Mouse (Mus musculus) liver, embryonic 15.5 days (tissue): ENCODE results near the gene Bbs9. TPM values are rescaled to one million over a fixed set of nuclear protein-coding genes. Genes with fewer than 3 reads are reported as not detected.

Source experiments
- ATAC-seq: fragments of 200-750 bp; cut with Nextera tagmentation; 2 replicates; pipeline ENCODE4 v1.8.0; 2017; ENCODE audit warnings: moderate number of reproducible peaks, mild to moderate bottlenecking, moderate library complexity; ENCODE audit not compliant: insufficient read depth
- H3K27ac ChIP-seq: fragments of 300-500 bp; sonication (generic); replicated peaks from 2 replicates; pipeline ENCODE4 v1.5.1; 2015; ENCODE audit warnings: mild to moderate bottlenecking, inconsistent platforms
- H3K27me3 ChIP-seq: fragments of 300-500 bp; sonication (generic); 2 replicates; pipeline ENCODE4 v1.6.1; 2015; ENCODE audit warnings: mild to moderate bottlenecking, inconsistent platforms
- H3K36me3 ChIP-seq: fragments of 300-500 bp; sonication (generic); replicated peaks from 2 replicates; pipeline ENCODE4 v1.6.1; 2015; ENCODE audit warnings: moderate library complexity, mild to moderate bottlenecking, inconsistent platforms
- H3K4me1 ChIP-seq: fragments of 300-500 bp; sonication (generic); replicated peaks from 2 replicates; pipeline ENCODE4 v1.6.1; 2015; ENCODE audit warnings: inconsistent platforms
- H3K4me2 ChIP-seq: fragments of 300-500 bp; sonication (generic); 2 replicates; pipeline ENCODE4 v1.6.1; 2015; ENCODE audit warnings: moderate library complexity, mild to moderate bottlenecking, inconsistent platforms
- H3K4me3 ChIP-seq: fragments of 300-500 bp; sonication (generic); replicated peaks from 2 replicates; pipeline ENCODE4 v1.5.1; 2015; ENCODE audit warnings: mild to moderate bottlenecking, inconsistent platforms
- H3K9ac ChIP-seq: fragments of 300-500 bp; sonication (generic); 2 replicates; pipeline ENCODE4 v1.6.1; 2015; ENCODE audit warnings: moderate library complexity, mild to moderate bottlenecking, inconsistent platforms
- H3K9me3 ChIP-seq: fragments of 300-500 bp; sonication (generic); replicated peaks from 2 replicates; pipeline ENCODE4 v1.6.1; 2016; ENCODE audit warnings: inconsistent platforms
- WGBS: fragments of 180-500 bp; shearing (Covaris S2); methylation state at CpG from one replicate; pipeline ENCODE4 v1.1.7; 2015; ENCODE audit warnings: mixed read lengths; ENCODE audit not compliant: insufficient replicate concordance; 5-methylcytosine and 5-hydroxymethylcytosine counted together
- polyA plus RNA-seq: library from polyadenylated mRNA; unstranded; fragments of >200 nt; fragmentation: Nextera tagmentation; extraction: Ambion mirVana; gene quantifications from 2 replicates; pipeline ENCODE4 v1.2.1, GENCODE M21; 2015

Bbs9 gene
- polyA plus RNA-seq, 1 experiment from 2014 or later = 2.3 TPM

DNA sequence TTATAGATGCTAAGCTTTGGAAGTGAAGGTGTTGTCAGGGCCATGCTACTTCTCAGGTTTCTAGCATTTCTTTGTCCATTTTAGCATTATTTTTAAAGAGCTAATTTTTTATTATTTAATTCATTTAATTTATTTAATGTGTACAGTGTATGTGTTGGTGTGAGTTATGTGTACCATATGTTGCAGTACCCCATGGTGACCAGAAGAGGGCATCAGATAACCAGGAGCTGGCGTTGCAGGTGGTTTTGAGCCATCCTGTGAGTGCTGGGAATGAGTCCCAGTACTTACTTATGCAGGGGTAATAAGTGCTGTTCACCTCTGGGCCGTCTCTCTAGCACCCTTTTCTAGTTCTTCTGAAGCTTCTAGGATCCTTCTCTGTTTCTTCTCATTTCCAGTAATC lies 19.6 kb downstream of the Bbs9 start:
- no peaks in the 10 kb centered on the region for H3K4me1 ChIP-seq
- H3K9me3 ChIP-seq = 0 out of 2 replicates have a peak, but pooled peaks cover 2% of the 10 kb centered on the region
- WGBS = 59% methylated on average over 2 of the region's 2 CpGs
- no peak overlapping the region for H3K4me3 ChIP-seq
- H3K27ac ChIP-seq = no peak overlapping the region
- H3K36me3 ChIP-seq = no peaks in the 10 kb centered on the region
- H3K27me3 ChIP-seq = no peaks in the 10 kb centered on the region
- no peak overlapping the region for H3K4me2 ChIP-seq
- no peak for ATAC-seq
- H3K9ac ChIP-seq = no peak overlapping the region

DNA sequence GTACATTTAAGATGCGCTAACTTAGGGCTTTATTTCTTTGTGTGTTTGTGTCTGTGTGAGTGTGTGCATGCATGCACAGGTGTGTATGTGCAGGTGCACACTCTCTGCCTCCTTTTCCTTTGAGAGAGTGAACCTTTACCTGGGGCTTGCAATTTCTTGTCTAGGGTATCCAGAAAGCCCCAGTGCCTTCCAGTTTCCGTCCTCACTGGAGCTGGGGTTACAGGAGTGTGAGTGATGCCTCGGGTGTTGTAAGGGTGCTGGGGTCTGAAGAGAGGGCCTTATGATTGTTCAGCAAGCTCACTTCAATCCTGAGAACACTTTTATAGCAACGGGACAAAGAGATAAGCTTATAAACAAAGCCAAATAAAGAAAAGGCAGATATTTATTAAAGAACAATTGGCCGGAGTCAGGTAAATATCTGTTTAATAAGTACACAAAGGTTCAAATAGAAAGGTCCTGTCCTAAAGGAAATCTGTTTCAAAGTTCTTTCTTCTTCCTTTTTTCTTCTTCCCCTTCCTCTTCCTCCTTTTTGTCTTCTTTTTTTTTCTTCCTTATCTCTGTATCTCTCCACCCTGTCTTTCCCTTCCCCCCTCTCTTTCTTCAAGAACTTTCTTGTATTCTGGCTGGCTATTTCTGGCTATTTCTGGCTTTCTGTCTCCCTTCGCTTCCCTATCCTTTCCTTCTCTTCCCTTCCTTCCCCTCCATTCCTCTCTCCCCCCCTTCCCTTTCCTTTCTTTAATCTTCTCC lies 21.7 kb downstream of the Bbs9 start:
- ATAC-seq = no peak
- no peaks in the 10 kb centered on the region for H3K36me3 ChIP-seq
- H3K27me3 ChIP-seq = no peaks in the 10 kb centered on the region
- H3K4me2 ChIP-seq = no peak overlapping the region
- H3K9ac ChIP-seq = no peak overlapping the region
- WGBS = 59% methylated on average over 6 of the region's 6 CpGs
- no peak overlapping the region for H3K27ac ChIP-seq
- 0 out of 2 replicates have a peak, but pooled peaks cover 2% of the 10 kb centered on the region for H3K9me3 ChIP-seq
- no peak overlapping the region for H3K4me3 ChIP-seq
- no peaks in the 10 kb centered on the region for H3K4me1 ChIP-seq

DNA sequence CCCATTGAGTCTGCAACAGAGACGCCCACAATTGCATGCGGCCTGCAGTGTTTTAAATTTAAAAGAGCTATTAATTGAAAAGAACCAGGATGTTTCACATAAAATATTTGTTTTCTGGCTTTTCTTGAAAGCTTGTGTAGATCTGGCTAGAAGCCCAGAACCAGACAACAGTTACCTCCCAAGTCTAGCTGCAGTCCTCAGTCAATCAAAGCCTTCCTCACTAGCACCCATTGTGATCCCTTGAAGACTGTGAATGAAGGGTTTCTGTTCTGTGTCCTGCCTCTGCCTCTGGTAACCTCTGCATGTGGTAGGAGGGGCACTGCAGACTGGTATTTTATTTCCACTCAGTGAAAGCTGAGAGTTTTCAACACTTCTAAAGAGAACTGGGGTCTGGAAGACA lies 27.5 kb downstream of the Bbs9 start:
- Histone ChIP-seq H3K4me3 (no peak overlapping the region), H3K9ac (no peak overlapping the region), H3K4me1 (no peaks in the 10 kb centered on the region), H3K9me3 (no peaks in the 10 kb centered on the region), H3K36me3 (no peaks in the 10 kb centered on the region), H3K4me2 (no peak overlapping the region), H3K27ac (no peak overlapping the region), H3K27me3 (no peaks in the 10 kb centered on the region)
- WGBS = 81% methylated on average over 2 of the region's 2 CpGs
- ATAC-seq = no peak

GRCm38 (mm10) chr9:22503581-22503980 lies 28.1 kb downstream of the Bbs9 start:
- no peak overlapping the region for H3K4me2 ChIP-seq
- H3K27me3 ChIP-seq = no peaks in the 10 kb centered on the region
- H3K9ac ChIP-seq = no peak overlapping the region
- H3K27ac ChIP-seq = no peak overlapping the region
- H3K4me3 ChIP-seq = no peak overlapping the region
- H3K9me3 ChIP-seq = no peaks in the 10 kb centered on the region
- no peaks in the 10 kb centered on the region for H3K36me3 ChIP-seq
- ATAC-seq = no peak
- 71% methylated on average over 5 of the region's 5 CpGs for WGBS
- no peaks in the 10 kb centered on the region for H3K4me1 ChIP-seq

- no peak overlapping the region for H3K4me2 ChIP-seq
- no peaks in the 10 kb centered on the region for H3K4me1 ChIP-seq
- H3K27ac ChIP-seq = no peak overlapping the region
- no peak overlapping the region for H3K9ac ChIP-seq
- H3K9me3 ChIP-seq = no peaks in the 10 kb centered on the region
- ATAC-seq = no peak
- H3K27me3 ChIP-seq = no peaks in the 10 kb centered on the region
- WGBS = 39% methylated on average over 2 of the region's 2 CpGs
- H3K36me3 ChIP-seq = no peaks in the 10 kb centered on the region
- H3K4me3 ChIP-seq = no peak overlapping the region
Measured at GRCm38 (mm10) chr9:22505574-22505973, 30.1 kb downstream of the Bbs9 start.

DNA sequence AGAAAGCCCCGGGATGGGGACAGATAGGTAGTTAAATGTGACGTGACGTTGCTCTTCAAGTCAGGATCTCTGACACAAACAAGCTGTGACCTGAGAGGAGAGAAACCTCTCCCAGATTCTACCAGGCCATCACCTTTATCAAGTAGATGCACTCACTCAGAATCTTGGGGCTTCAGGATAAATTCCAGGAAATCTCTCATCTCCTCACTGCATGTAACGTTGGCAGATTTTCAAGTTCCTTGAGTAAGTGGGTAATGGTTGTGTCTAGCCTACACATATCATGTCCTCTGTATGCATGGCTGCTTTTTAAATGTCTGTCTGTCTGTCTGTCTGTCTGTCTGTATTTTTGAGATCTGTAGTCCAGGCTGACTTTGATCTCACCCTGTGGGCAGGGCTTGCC lies 39.6 kb downstream of the Bbs9 start:
- Histone ChIP-seq H3K4me3 (no peak overlapping the region), H3K27ac (no peak overlapping the region), H3K4me2 (no peak overlapping the region), H3K27me3 (no peaks in the 10 kb centered on the region), H3K36me3 (no peaks in the 10 kb centered on the region), H3K9ac (no peak overlapping the region), H3K4me1 (no peaks in the 10 kb centered on the region), H3K9me3 (no peaks in the 10 kb centered on the region)
- ATAC-seq = no peak
- WGBS = 43% methylated on average over 4 of the region's 4 CpGs

- no peak overlapping the region for H3K27ac ChIP-seq
- H3K9me3 ChIP-seq = no peaks in the 10 kb centered on the region
- H3K36me3 ChIP-seq = no peaks in the 10 kb centered on the region
- no peak overlapping the region for H3K9ac ChIP-seq
- no peak overlapping the region for H3K4me2 ChIP-seq
- H3K4me3 ChIP-seq = no peak overlapping the region
- no peaks in the 10 kb centered on the region for H3K4me1 ChIP-seq
- 79% methylated on average over 3 of the region's 3 CpGs for whole genome bisulfite sequencing
- no peaks in the 10 kb centered on the region for H3K27me3 ChIP-seq
- ATAC-seq = no peak
Measured at GRCm38 (mm10) chr9:22518394-22519041, 43.0 kb downstream of the Bbs9 start.

DNA sequence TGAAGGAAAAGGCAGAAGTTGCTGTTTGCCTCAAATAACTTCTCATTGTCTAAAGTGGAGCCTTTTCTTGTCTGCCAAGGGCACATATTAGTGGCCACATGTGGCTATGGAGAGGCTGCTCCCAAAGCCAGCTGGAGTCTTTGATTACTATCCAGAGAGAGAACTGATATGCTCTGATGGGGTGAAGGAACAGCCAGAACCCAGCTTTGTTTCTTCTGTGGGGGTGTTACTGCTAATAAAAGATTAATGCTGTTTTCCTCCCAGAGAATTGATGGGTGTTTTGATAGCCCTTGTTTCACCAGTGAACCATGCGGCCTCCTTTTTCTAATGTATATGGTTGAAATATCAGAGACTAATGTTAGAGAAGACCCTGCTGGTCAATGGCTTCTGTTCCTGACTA lies 47.9 kb downstream of the Bbs9 start:
- H3K9me3 ChIP-seq = no peaks in the 10 kb centered on the region
- WGBS = 72% methylated on average over 1 of the region's 1 CpGs
- H3K27ac ChIP-seq = no peak overlapping the region
- H3K4me1 ChIP-seq = no peaks in the 10 kb centered on the region
- H3K4me3 ChIP-seq = no peak overlapping the region
- no peak overlapping the region for H3K4me2 ChIP-seq
- H3K9ac ChIP-seq = no peak overlapping the region
- H3K36me3 ChIP-seq = no peaks in the 10 kb centered on the region
- H3K27me3 ChIP-seq = no peaks in the 10 kb centered on the region
- ATAC-seq = no peak

DNA sequence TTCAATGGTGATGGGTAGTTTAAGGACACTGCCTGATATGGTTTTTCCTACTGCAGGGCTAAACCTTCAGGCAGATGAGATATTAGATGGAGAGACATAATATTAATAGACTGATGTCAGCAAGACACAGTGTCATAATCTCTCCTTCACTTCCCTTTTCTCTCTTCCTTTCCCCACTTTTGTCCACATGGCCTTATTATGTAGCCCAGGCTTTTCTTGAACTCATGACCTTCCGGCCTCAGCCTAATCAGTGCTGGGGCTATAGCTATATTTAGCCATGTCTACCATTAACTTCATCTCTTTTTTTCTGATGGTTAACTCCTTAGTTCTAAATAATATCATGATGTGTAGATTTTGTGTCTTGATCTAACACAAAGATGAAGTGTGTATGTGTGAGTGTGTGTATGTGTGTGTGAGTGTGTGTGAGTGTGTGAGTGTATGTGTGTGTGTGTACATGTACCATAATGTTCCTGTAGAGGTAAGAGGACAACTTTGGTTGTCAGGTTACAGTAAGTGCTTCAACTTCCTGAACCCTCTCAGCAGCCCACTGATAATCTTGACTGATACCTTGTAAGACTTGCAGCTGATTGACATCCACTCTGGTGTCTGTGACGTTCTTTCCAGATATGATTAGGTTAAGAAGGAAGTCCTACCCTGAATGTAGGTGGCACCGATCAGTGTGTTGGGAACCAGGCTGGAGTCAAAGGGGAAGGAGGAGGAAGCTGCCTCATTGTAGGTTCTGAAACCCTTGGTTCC lies 55.4 kb downstream of the Bbs9 start:
- Histone ChIP-seq H3K9ac (no peak overlapping the region), H3K27ac (no peak overlapping the region), H3K9me3 (no peaks in the 10 kb centered on the region), H3K36me3 (no peaks in the 10 kb centered on the region), H3K4me3 (no peak overlapping the region), H3K27me3 (no peaks in the 10 kb centered on the region), H3K4me2 (no peak overlapping the region), H3K4me1 (no peaks in the 10 kb centered on the region)
- ATAC-seq = no peak
- WGBS = 36% methylated on average over 3 of the region's 3 CpGs

GRCm38 (mm10) chr9:22532112-22532511 lies 56.6 kb downstream of the Bbs9 start:
- Histone ChIP-seq H3K27ac (no peak overlapping the region), H3K4me2 (no peak overlapping the region), H3K9me3 (no peaks in the 10 kb centered on the region), H3K4me1 (no peaks in the 10 kb centered on the region), H3K4me3 (no peak overlapping the region), H3K27me3 (no peaks in the 10 kb centered on the region), H3K9ac (no peak overlapping the region), H3K36me3 (no peaks in the 10 kb centered on the region)
- no peak for ATAC-seq
- 59% methylated on average over 5 of the region's 5 CpGs for WGBS

- no peaks in the 10 kb centered on the region for H3K36me3 ChIP-seq
- H3K9ac ChIP-seq = no peak overlapping the region
- H3K4me1 ChIP-seq = no peaks in the 10 kb centered on the region
- no peak overlapping the region for H3K27ac ChIP-seq
- 39% methylated on average over 9 of the region's 9 CpGs for WGBS
- H3K4me3 ChIP-seq = no peak overlapping the region
- no peak overlapping the region for H3K4me2 ChIP-seq
- no peaks in the 10 kb centered on the region for H3K9me3 ChIP-seq
- no peaks in the 10 kb centered on the region for H3K27me3 ChIP-seq
- no peak for ATAC-seq
Measured at GRCm38 (mm10) chr9:22532810-22533447, 57.4 kb downstream of the Bbs9 start.
